In the genomic region with DNA sequence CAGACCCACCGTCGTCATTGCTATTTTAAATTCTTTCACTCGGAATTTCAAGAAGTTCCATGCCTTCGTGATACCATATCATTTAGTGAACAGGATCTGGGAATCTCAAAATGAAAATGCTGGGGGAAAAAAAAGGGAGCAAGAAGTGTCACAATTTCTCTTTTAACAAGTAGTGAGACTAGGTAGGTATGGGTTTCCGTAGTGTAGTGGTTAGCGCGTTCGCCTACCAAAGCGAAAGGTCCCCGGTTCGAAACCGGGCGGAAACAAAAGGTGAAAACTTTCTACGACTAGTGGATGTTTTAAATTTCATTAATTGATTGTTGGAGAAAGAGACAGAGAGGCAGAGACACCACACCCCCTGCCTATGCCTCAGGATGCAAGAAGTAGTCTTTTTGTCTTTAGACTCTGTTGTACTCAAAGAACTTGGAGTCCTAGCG, we compare ENCODE assay signal across 8 mouse cellular contexts. TPM values are rescaled to one million over a fixed set of nuclear protein-coding genes. Genes with fewer than 3 reads are reported as not detected.
DNase-seq lines count a peak whose midpoint lies in the region; ATAC-seq lines count a peak whose summit lies in the region.

No protein-coding gene starts in this region.

- under 1% methylated on average over 15 of the region's 15 CpGs for WGBS in heart, embryonic 13.5 days

- H3K27ac ChIP-seq in heart, embryonic 13.5 days (replicated peaks) = no peak overlapping the region

- no peaks in the 10 kb centered on the region; the same call in 1 of the 2 replicates for H3K9me3 ChIP-seq in heart, embryonic 13.5 days

- peaks cover 10% of the 10 kb centered on the region; the same call in 1 of the 2 replicates for H3K27me3 ChIP-seq in heart, embryonic 13.5 days (replicated peaks)

- peak overlapping the region; percentile 54 for H3K4me3 ChIP-seq in heart, embryonic 13.5 days

- DNase-seq in CD4-positive helper T cell, adult 2 months (ENCODE audit: low read depth, low spot score) = peak; percentile 89
- peak; percentile 83 for DNase-seq in embryo, embryonic 11.5 days (ENCODE audit: low read depth, low spot score)
- peak; percentile 63 for DNase-seq in kidney, postnatal 10 days
- peak; percentile 55 for DNase-seq in lung, postnatal 10 days
- DNase-seq in retina, embryonic 14.5 days (ENCODE audit: low spot score) = peak; percentile 95
- peak; percentile 83 for DNase-seq in thymus, postnatal 4 days

- ATAC-seq in activated CD4-positive, CD25-positive, alpha-beta regulatory T cell, adult 4 months = peak; percentile 73
- no peak for ATAC-seq in heart, embryonic 13.5 days (ENCODE audit: extremely low read depth, insufficient number of reproducible peaks, low FRiP score, low TSS enrichment)

- H3K4me1 ChIP-seq in heart, embryonic 13.5 days = peaks cover 20% of the 10 kb centered on the region

- peak overlapping the region; percentile 88 for H3K4me2 ChIP-seq in heart, embryonic 13.5 days

- H3K9ac ChIP-seq in heart, embryonic 13.5 days = peak overlapping the region; percentile 72

- H3K36me3 ChIP-seq in heart, embryonic 13.5 days = no peaks in the 10 kb centered on the region

RNA-seq across cellular contexts. Expression of a gene that starts 2.4 kb away (rescaled TPM):
- polyA plus RNA-seq in activated CD4-positive, CD25-positive, alpha-beta regulatory T cell, adult 4 months (2017; shearing (Covaris generic)) = 1 to 10 TPM in 1 of 2 experiments, under 1 TPM in 1; 0.52 to 1.1 TPM
- polyA plus RNA-seq in heart, embryonic 13.5 days (2015; fragmentation: Nextera tagmentation; extraction: Ambion mirVana) = 0.56 and 0.88 TPM in 2 replicates

RNA-seq across cellular contexts. Expression of a gene that starts 2.9 kb away (rescaled TPM):
- polyA plus RNA-seq in activated CD4-positive, CD25-positive, alpha-beta regulatory T cell, adult 4 months (2017; shearing (Covaris generic)) = 1 to 10 TPM; 3.0 to 3.1 TPM
- polyA plus RNA-seq in heart, embryonic 13.5 days (2015; fragmentation: Nextera tagmentation; extraction: Ambion mirVana) = 0.53 and 1.2 TPM in 2 replicates

RNA-seq across cellular contexts. Expression of a gene that starts 6.4 kb away (rescaled TPM):
- 1 to 10 TPM; 3.8 to 4.4 TPM for polyA plus RNA-seq in activated CD4-positive, CD25-positive, alpha-beta regulatory T cell, adult 4 months (2017; shearing (Covaris generic))
- 3.2 TPM in 2 replicates for polyA plus RNA-seq in heart, embryonic 13.5 days (2015; fragmentation: Nextera tagmentation; extraction: Ambion mirVana)

RNA-seq across cellular contexts. Expression of a gene that starts 23.4 kb away (rescaled TPM):
- 1,000 to 10,000 TPM; 1,417 to 1,752 TPM for polyA plus RNA-seq in activated CD4-positive, CD25-positive, alpha-beta regulatory T cell, adult 4 months (2017; shearing (Covaris generic))
- 444 and 458 TPM in 2 replicates for polyA plus RNA-seq in heart, embryonic 13.5 days (2015; fragmentation: Nextera tagmentation; extraction: Ambion mirVana)

RNA-seq across cellular contexts. Expression of a gene that starts 47.9 kb away (rescaled TPM):
- polyA plus RNA-seq in activated CD4-positive, CD25-positive, alpha-beta regulatory T cell, adult 4 months (2017; shearing (Covaris generic)) = 100 to 1,000 TPM; 204 to 218 TPM
- 8.4 and 10.6 TPM in 2 replicates for polyA plus RNA-seq in heart, embryonic 13.5 days (2015; fragmentation: Nextera tagmentation; extraction: Ambion mirVana)
